Mouse (Mus musculus) c-Kit-negative CD71-positive TER-119-positive erythroid progenitor cells, embryonic 14.5 days (primary cell): ENCODE data around the gene Arsk.

Experiments
- DNase-seq: peaks from one replicate; pipeline ENCODE4 v3.0.0-alpha.2; 2013; ENCODE audit warnings: low read depth, low spot score

Gene Arsk

GRCm38 (mm10) chr13:76098493-76099303 is at the start of gene Arsk, which contains the start of gene Ttc37:
Gene Arsk (minus strand): TSS chr13:76098660.
Gene Ttc37 (plus strand): TSS chr13:76098734.
- peak; percentile 93 for DNase-seq

DNA sequence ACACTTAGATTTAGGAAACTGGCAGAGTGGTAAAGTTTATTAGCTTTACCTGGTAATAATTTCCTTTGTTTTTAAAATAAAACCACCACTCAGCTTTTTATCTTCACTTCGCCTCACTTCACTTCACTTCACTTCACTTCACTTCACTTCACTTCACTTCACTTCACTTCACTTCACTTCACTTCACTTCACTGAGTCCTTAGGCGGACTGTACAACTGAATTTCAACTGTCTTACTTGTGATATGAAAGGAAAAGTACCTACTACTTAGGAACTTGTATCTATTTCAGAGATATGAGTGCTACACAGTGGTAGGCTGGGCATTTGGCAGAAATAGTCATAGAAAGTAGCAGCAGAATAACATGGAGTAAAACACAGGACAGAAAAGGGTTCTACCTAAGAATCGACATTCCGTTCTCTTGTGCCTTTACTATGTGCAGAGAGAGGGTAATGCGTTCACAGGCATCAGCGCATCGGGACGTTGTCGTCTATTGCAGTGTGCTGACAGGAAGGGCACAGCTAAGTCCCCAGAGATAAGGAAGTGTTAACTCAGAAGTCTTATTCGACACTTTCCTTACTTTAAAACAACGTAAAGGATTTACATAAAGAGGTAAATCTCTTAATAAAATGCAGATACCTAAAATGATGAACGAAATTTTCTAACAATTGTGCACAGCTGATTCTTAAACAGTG is 42.8 kb upstream of the Arsk start:
- DNase-seq: no peak

GRCm38 (mm10) chr13:76138862-76139261 is 40.4 kb upstream of the Arsk start:
- no peak for DNase-seq

GRCm38 (mm10) chr13:76132415-76132814 is 34.0 kb upstream of the Arsk start:
- DNase-seq: no peak

DNA sequence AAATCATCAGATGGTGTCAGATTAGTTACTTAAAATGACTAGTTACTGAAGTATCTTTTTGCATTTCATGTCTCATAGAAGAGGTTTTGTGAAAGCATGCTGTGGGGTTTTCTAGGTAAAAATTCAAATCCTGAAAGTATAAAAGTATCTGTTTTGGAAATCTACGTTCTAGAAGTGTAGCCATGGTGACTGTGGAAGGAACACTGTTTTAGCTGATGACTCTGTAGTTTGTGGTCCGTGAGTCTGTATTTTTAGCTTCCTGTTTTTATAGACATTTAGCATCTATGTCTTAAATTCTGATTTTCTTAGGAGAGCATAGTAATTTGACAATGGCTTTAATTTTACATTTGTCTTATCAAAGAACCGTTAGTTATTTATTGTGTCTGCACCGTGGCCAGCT is 30.3 kb upstream of the Arsk start:
- DNase-seq: no peak

DNA sequence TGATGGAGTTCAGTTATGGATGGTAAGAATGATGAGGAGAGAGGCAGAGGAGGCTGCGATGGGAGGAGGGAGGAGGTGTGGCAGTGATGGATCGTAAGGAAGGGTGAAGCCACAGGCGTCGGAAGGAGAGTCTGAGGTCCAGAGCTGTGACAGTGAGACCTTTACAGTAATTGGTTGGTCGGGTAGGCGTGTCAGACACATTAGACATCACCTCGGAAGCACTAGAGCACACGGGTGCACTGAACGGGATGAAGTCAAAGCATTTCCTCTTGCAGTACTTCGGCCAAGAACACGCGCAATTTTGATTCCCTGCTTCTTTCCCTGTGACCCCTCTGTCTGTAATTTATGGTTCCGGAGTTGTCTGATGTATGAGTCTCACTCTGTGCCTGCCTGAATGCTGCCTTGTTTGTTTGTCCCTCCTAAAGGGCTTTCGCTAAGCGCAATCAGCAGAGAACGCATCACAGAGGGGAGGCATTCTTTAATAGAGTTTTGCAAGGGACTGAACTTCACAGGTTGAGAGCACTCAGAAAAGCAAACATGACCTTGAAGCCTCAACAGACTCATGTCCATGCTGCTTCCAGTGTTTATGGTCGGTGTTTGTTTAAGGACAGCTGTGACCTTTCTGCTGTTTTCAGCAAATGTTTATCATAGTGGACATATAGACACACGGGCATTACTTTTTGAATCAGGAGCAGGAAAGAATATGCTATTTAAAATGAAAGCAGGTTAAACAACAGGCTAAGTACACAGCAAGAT is 10.8 kb upstream of the Arsk start:
- DNase-seq: no peak

- no peak for DNase-seq
Measured at GRCm38 (mm10) chr13:76101989-76102388, 3.5 kb upstream of the Arsk start.

- no peak for DNase-seq
Measured at GRCm38 (mm10) chr13:76098116-76098492, 356 bp downstream of the Arsk start.

- DNase-seq: no peak
Measured at GRCm38 (mm10) chr13:76074323-76074722, 24.1 kb downstream of the Arsk start.

GRCm38 (mm10) chr13:76064363-76064945 is 34.0 kb downstream of the Arsk start:
- DNase-seq: no peak

DNA sequence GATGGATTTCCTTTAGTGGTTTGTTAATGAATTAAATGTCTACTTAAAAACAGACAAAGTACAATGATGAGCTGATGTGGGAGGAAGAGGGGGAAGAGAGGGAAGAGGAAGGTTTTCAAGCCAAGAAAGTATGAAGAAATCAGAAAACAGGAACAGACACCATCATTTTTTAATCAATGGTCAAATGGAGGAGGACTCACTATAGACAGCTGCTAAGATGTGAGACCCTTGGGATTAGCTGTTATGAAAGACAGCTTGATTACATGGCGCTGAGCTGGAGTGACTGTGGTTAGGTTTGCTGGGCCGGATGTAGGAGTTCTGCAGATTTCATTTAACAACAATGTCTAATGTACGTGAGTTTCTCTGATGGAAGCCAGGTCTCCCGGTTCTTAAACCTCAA is 34.9 kb downstream of the Arsk start:
- DNase-seq: no peak

- DNase-seq: no peak
Measured at GRCm38 (mm10) chr13:76062569-76062968, 35.9 kb downstream of the Arsk start.

DNA sequence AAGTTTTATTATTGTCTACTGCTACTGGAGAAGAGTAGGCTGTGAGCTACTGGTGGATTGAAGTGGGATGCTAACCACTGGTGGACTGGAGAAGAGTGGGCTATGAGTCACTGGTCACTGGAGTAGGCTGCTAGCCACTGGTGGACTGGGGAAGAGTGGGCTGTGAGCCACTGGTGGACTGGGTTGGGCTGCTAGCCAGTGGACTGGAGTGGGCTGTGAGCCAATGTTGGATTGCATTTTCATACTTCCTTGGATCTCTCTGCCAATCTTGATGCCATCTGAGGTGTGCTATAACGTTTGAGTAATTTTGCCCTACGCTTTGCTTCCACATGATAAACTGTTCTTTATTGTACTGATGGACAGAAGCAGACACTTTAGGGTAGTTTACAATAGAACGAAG is 36.3 kb downstream of the Arsk start:
- DNase-seq: no peak

- no peak for DNase-seq
Measured at GRCm38 (mm10) chr13:76059591-76059990, 38.9 kb downstream of the Arsk start.

DNA sequence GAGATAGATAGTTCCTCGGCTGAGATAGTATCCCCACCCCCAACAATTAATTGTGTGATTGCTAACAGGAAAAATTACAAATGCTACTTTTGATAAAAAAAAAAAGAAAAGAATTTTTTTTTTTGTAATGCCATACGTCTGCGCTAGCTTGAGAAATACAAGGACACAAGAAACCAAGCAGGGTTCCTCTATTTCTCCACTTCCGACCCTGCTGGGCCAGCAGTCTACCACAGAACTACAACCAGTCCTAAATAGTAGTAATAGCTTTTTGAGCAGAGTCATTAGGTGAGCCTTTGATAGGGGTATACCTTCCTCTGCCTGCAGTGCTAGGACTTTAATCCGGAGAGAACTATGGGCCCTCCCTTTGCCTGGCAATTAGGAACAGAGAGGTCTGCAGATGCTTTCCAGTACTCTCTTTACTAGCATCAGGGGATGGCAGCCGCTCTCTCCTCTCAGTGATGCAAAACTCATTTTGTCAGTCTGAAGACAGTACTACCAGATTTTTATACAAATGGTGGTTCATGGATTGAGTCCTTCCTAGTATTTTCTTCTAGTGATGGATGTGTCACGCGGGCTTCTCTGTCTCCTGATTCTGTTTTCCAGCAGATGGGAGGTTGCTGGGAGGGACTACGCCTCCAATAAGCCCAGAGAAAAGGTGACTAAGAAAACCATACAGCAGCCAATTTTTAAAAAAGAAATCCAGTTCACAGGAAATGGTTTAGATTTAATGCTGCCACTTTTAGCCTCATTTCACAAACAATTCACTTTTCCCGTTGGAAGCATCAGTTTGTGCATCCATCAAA is 41.0 kb downstream of the Arsk start:
- no peak for DNase-seq

DNA sequence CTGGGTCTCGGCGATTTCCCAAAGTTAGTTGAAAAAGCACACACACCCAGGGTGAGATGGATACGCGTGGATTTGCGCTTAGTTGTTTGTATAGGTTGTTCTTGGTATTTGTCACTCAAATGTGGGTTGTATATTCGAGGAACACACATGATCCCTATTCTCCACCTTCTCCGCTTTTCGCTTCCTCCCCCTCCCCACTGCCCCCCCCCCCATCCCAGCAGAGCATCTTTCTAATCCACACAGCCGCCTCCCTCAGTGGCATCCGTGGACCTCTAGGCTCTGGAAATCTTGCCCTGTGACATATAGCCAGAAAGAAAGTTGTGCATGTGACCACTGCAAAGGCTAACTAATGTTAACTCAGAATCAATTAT is 41.6 kb downstream of the Arsk start, which contains the start of gene Gpr150:
TSS of gene Gpr150 (minus strand) at position 101 of the 371 bp plus-strand sequence.
- no peak for DNase-seq

GRCm38 (mm10) chr13:76056261-76056724 is 42.2 kb downstream of the Arsk start:
- peak; percentile 74 for DNase-seq

DNA sequence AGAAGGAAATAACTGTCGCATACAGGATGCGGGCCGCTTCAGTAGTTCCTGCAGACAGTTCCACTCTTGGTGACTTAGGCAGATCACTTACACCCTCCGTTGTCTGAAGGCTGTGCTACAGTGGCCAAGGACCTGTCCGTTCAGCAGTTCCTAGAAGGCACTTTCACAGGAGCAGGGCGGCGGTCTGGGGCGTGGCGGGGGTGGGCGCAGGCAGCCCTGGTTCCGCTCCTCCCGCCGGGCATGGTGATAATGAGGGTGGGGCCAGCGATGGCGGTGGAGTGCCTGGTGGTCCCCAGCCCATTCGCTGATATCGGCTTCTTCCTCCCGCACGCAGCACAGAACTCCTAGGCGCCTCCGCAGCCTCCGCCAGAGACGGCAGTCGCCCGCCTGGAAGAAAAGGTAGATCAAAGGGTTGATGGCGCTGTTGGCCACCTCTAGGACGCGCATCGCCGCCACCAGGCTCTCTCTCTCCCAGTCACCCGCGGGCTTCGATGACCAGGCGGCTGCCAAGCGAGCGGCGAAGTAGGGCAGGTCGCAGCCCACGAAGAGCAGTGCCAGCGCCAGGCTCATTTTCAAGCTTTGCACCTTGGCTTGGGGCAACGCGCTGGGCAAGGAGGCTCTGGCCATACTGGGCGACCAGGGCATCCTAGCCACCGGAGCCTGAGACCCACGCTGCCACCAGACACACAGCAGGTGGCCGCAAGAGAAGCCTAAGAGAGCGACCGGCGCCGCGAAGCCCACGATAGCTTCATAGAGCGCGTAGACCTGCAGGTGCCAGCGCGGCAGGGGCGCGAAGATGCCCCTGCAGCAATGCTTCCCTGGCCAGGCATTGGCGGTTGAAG is 42.8 kb downstream of the Arsk start:
- peak; percentile 74 for DNase-seq

GRCm38 (mm10) chr13:76044971-76045370 is 53.5 kb downstream of the Arsk start:
- DNase-seq: no peak

GRCm38 (mm10) chr13:76042455-76042854 is 56.0 kb downstream of the Arsk start:
- no peak for DNase-seq
